ENCODE assay signal across 30 mouse cellular contexts in the genomic region with DNA sequence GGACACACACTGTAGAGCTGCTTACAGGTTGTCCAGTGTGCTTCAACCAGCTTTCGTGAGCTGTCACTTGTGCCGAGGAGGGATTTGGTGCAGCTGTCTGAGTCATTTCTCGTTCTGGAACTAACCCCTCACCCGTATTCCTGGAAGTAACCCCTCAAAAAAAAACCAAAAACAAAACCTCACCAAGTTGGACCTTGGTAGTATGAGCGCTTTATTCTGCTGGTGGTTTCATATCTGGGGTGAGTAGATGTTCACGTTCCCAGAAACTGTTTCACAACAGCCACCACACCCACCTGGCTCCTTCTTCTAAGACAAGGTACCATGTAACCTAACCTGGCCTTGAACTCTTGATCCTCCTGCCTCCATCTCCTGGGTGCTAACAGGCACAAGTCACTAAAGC. TPM values are rescaled to one million over a fixed set of nuclear protein-coding genes. Genes with fewer than 3 reads are reported as not detected.
A peak's percentile ranks its signal among the peaks of the same experiment; 100 is the strongest.
DNase-seq lines count a peak whose midpoint lies in the region; ATAC-seq and TF ChIP-seq lines count a peak whose summit lies in the region.
"Had no signal": no experiment of that assay in that cellular context is flagged by ENCODE, and none has a peak within 500 bp of the region (broad histone marks: within the 10 kb centered on the region; RNA-seq: fewer than 3 reads in every experiment).

No protein-coding gene starts in this region.

- H3K4me3 ChIP-seq in CH12.LX (replicated peaks in 1 of 3; ENCODE audit: low read depth in 2 of 3, low read length in 2 of 3, poor library complexity in 1 of 3) = no peak overlapping the region
- no peak overlapping the region for H3K4me3 ChIP-seq in brown adipose tissue, adult 24 weeks (ENCODE audit: insufficient read depth, low read depth, low read length)
- no peak overlapping the region for H3K4me3 ChIP-seq in liver, embryonic 11.5 days (ENCODE audit: low read depth, low read length)
- H3K4me3 ChIP-seq in liver, postnatal 0 days (ENCODE audit: low read depth, low read length) = no peak overlapping the region
- H3K4me3 ChIP-seq: embryonic facial prominence, embryonic 13.5 days; forebrain, embryonic 10.5 days; forebrain, embryonic 15.5 days; gastrocnemius, adult 2 months; heart, adult 2 months; heart, embryonic 12.5 days; layer of hippocampus, adult 2 months; limb, embryonic 15.5 days; lung, embryonic 15.5 days; midbrain, embryonic 13.5 days; neural tube, embryonic 13.5 days had no signal

- peaks cover 11 to 36% of the 10 kb centered on the region in 2 experiments; a peak in 3 of 4 replicates for H3K4me1 ChIP-seq in CH12.LX (ENCODE audit: control insufficient read depth in 1 of 2, insufficient read depth in 2 of 2)
- no peaks in the 10 kb centered on the region for H3K4me1 ChIP-seq in brown adipose tissue, adult 24 weeks (ENCODE audit: control insufficient read depth, insufficient read depth, insufficient read length, low read length)
- H3K4me1 ChIP-seq in liver, embryonic 11.5 days (replicated peaks; ENCODE audit: control insufficient read depth, insufficient read depth, low read length) = peaks cover 21% of the 10 kb centered on the region
- H3K4me1 ChIP-seq in liver, postnatal 0 days (ENCODE audit: insufficient read depth) = peaks cover 23% of the 10 kb centered on the region
- H3K4me1 ChIP-seq: embryonic facial prominence, embryonic 13.5 days; limb, embryonic 15.5 days; lung, embryonic 15.5 days had no signal

- ATAC-seq in liver, embryonic 11.5 days (replicated peaks; ENCODE audit: low FRiP score) = no peak
- ATAC-seq in liver, postnatal 0 days = no peak
- ATAC-seq: activated CD4-positive, CD25-positive, alpha-beta regulatory T cell, adult 4 months; forebrain, embryonic 15.5 days; inflammation-experienced regulatory T-cells, adult 6 months; midbrain, embryonic 13.5 days had no signal

- H3K36me3 ChIP-seq in CH12.LX (replicated peaks in 1 of 2; ENCODE audit: control insufficient read depth in 1 of 2, insufficient read depth in 1 of 2, low read length in 1 of 2) = no peaks in the 10 kb centered on the region
- no peaks in the 10 kb centered on the region for H3K36me3 ChIP-seq in liver, embryonic 11.5 days (ENCODE audit: control insufficient read depth, insufficient read depth, low read length)
- no peaks in the 10 kb centered on the region for H3K36me3 ChIP-seq in liver, postnatal 0 days (replicated peaks; ENCODE audit: insufficient read depth, low read length)
- H3K36me3 ChIP-seq: embryonic facial prominence, embryonic 13.5 days; forebrain, embryonic 10.5 days; forebrain, embryonic 15.5 days; heart, embryonic 12.5 days; limb, embryonic 15.5 days; lung, embryonic 15.5 days; midbrain, embryonic 13.5 days; neural tube, embryonic 13.5 days had no signal

- TF ChIP-seq CTCF in CH12.LX (conservative IDR thresholded peaks at IDR 0.05 in 1 of 2, IDR thresholded peaks at IDR 0.05 in 1 of 2; ENCODE audit: low read depth in 2 of 2, low read length in 2 of 2) = no peak
- no peak for TF ChIP-seq CTCF in liver, postnatal 0 days (IDR thresholded peaks at IDR 0.05; ENCODE audit: low read depth)

- intact Hi-C loops in heart, postnatal 25 days (cut with DNase I) = no loop called here

- H3K27ac ChIP-seq in CH12.LX (ENCODE audit: insufficient read depth, low read depth) = no peak overlapping the region
- H3K27ac ChIP-seq in brown adipose tissue, adult 24 weeks (replicated peaks; ENCODE audit: low read depth, low read length) = 0 out of 2 replicates have a peak overlapping the region, but pooled peaks have one; percentile 38
- H3K27ac ChIP-seq in liver, embryonic 11.5 days (ENCODE audit: low read depth, low read length) = no peak overlapping the region
- H3K27ac ChIP-seq in liver, postnatal 0 days (ENCODE audit: low read depth) = 0 out of 2 replicates have a peak overlapping the region, but pooled peaks have one; percentile 42
- H3K27ac ChIP-seq: embryonic facial prominence, embryonic 13.5 days; forebrain, embryonic 10.5 days; forebrain, embryonic 15.5 days; gastrocnemius, adult 2 months; heart, adult 2 months; hindbrain, embryonic 14.5 days; layer of hippocampus, adult 2 months; limb, embryonic 15.5 days; lung, embryonic 15.5 days; midbrain, embryonic 13.5 days; neural tube, embryonic 13.5 days; stomach, postnatal 0 days had no signal

- dilution Hi-C loops in CH12.LX (cut with MboI; ENCODE audit: extremely low pct_ligation_motif_present, extremely low pct_unique_long_range_greater_than_20kb, low sequenced_read_pairs) = no loop called here

- no peak for TF ChIP-seq RAD21 in CH12.LX (IDR thresholded peaks at IDR 0.05; ENCODE audit: low read depth, low read length)

- WGBS in liver, embryonic 11.5 days = 63% methylated on average over 6 of the region's 6 CpGs
- WGBS in liver, postnatal 0 days (ENCODE audit: insufficient replicate concordance) = 45% methylated on average over 6 of the region's 6 CpGs

- H3K4me2 ChIP-seq in CH12.LX (ENCODE audit: insufficient read depth, low read depth, poor library complexity, severe bottlenecking) = 0 out of 2 replicates have a peak overlapping the region, but pooled peaks have one; percentile 4
- 0 out of 2 replicates have a peak overlapping the region, but pooled peaks have one; percentile 10 for H3K4me2 ChIP-seq in liver, embryonic 11.5 days
- no peak overlapping the region for H3K4me2 ChIP-seq in liver, postnatal 0 days (ENCODE audit: low read depth, low read length)
- H3K4me2 ChIP-seq: embryonic facial prominence, embryonic 13.5 days; forebrain, embryonic 15.5 days; heart, embryonic 12.5 days; hindbrain, embryonic 14.5 days; limb, embryonic 15.5 days; lung, embryonic 15.5 days; midbrain, embryonic 13.5 days; neural tube, embryonic 13.5 days had no signal

- no peak; the same call in 1 of the 2 replicates for TF ChIP-seq EP300 in CH12.LX (IDR thresholded peaks at IDR 0.05; ENCODE audit: low read length)
- TF ChIP-seq EP300 in liver, postnatal 0 days (IDR thresholded peaks at IDR 0.05; ENCODE audit: low read depth) = no peak

- H3K27me3 ChIP-seq in CH12.LX (replicated peaks) = no peaks in the 10 kb centered on the region
- H3K27me3 ChIP-seq in liver, embryonic 11.5 days (replicated peaks; ENCODE audit: control insufficient read depth, insufficient read depth, low read length) = no peaks in the 10 kb centered on the region
- H3K27me3 ChIP-seq in liver, postnatal 0 days (ENCODE audit: insufficient read depth, low read length) = no peaks in the 10 kb centered on the region
- H3K27me3 ChIP-seq: embryonic facial prominence, embryonic 13.5 days; forebrain, embryonic 15.5 days; heart, embryonic 12.5 days; limb, embryonic 15.5 days; lung, embryonic 15.5 days; midbrain, embryonic 13.5 days; neural tube, embryonic 13.5 days had no signal

- TF ChIP-seq POLR2A in CH12.LX (IDR thresholded peaks at IDR 0.05; ENCODE audit: low read depth, low read length) = no peak

- no peak overlapping the region for H3K9ac ChIP-seq in CH12.LX (ENCODE audit: insufficient read depth, low read depth)
- 0 out of 2 replicates have a peak overlapping the region, but pooled peaks have one; percentile 35 for H3K9ac ChIP-seq in liver, embryonic 11.5 days (ENCODE audit: low read depth, low read length)
- H3K9ac ChIP-seq in liver, postnatal 0 days (replicated peaks) = no peak overlapping the region
- H3K9ac ChIP-seq: embryonic facial prominence, embryonic 13.5 days; forebrain, embryonic 15.5 days; heart, embryonic 12.5 days; hindbrain, embryonic 14.5 days; limb, embryonic 15.5 days; lung, embryonic 15.5 days; midbrain, embryonic 13.5 days; neural tube, embryonic 13.5 days had no signal

- DNase-seq in CH12.LX (ENCODE audit: extremely low read depth) = no peak
- DNase-seq in liver, embryonic 11.5 days (ENCODE audit: low spot score) = no peak
- DNase-seq in liver, postnatal 0 days = no peak
- DNase-seq in heart, postnatal 25 days (ENCODE audit: low spot score) = no peak
- DNase-seq in spleen, postnatal 36 days (ENCODE audit: low spot score in 2 of 2) = no peak
- DNase-seq in cerebellum, adult 11 months = no peak
- DNase-seq: adrenal gland, adult 8-10 months; B cell, adult 2 months; cerebellum, postnatal 10 days; gastrocnemius, adult 2 months; heart, adult 2 months; kidney, adult 11 months; kidney, postnatal 25 days; left cerebral cortex, postnatal 4 days; thymus, adult 18-20 months; thymus, postnatal 25 days had no signal

- no peaks in the 10 kb centered on the region for H3K79me2 ChIP-seq in CH12.LX (replicated peaks; ENCODE audit: control insufficient read depth, extremely low read depth, insufficient read depth, poor library complexity, severe bottlenecking)

- no peaks in the 10 kb centered on the region for H3K9me3 ChIP-seq in CH12.LX (replicated peaks; ENCODE audit: low read length)
- no peaks in the 10 kb centered on the region for H3K9me3 ChIP-seq in liver, embryonic 11.5 days (ENCODE audit: control insufficient read depth, low read length)
- H3K9me3 ChIP-seq in liver, postnatal 0 days (ENCODE audit: low read length) = no peaks in the 10 kb centered on the region
- H3K9me3 ChIP-seq: embryonic facial prominence, embryonic 13.5 days; forebrain, embryonic 10.5 days; forebrain, embryonic 15.5 days; heart, embryonic 12.5 days; limb, embryonic 15.5 days; lung, embryonic 15.5 days; midbrain, embryonic 13.5 days; neural tube, embryonic 13.5 days had no signal

- in situ Hi-C loops in CH12.LX (cut with MboI; ENCODE audit: low pct_ligation_motif_present, low pct_unique_long_range_greater_than_20kb, low sequenced_read_pairs) = loop anchor here (5.0 kb wide), 1 partner anchor 33 kb away; no protein-coding TSS in a partner anchor

TF ChIP-seq in CH12.LX, 34 proteins besides CTCF, POLR2A, EP300 and RAD21 (continues in another document):
- TF ChIP-seq IRF4 (IDR thresholded peaks at IDR 0.05; ENCODE audit: low read depth, low read length) (peak; percentile 69; the same call in 1 of the 2 replicates), ELF1 (IDR thresholded peaks at IDR 0.05; ENCODE audit: low read depth, low read length) (no peak), MXI1 (IDR thresholded peaks at IDR 0.05; ENCODE audit: low read depth, low read length) (no peak), ZC3H11A (IDR thresholded peaks at IDR 0.05; ENCODE audit: low read depth, low read length) (no peak), UBTF (IDR thresholded peaks at IDR 0.05; ENCODE audit: low read depth, low read length) (no peak), BHLHE40 (IDR thresholded peaks at IDR 0.05; ENCODE audit: low read depth, low read length) (peak; percentile 48), ETS1 (conservative IDR thresholded peaks at IDR 0.05; ENCODE audit: low read depth, low read length) (no peak), ZNF384 (IDR thresholded peaks at IDR 0.05; ENCODE audit: low read depth, low read length) (peak; percentile 52), MEF2A (IDR thresholded peaks at IDR 0.05; ENCODE audit: borderline replicate concordance, low read depth, low read length) (no peak)

RNA-seq across cellular contexts. Expression of gene Ep300, which starts 50.6 kb away (rescaled TPM):
- total RNA-seq in CH12.LX (2012; rRNA removed) = 16.4 and 17.4 TPM in 2 replicates
- total RNA-seq in CH12.LX (2014; rRNA removed) = 4.7 and 5.9 TPM in 2 replicates
- 23.1 and 33.2 TPM in 2 replicates for polyA plus RNA-seq in CH12.LX (2012; ENCODE audit: insufficient read length, low read depth)
- 14.3 and 15.8 TPM in 2 replicates for polyA plus RNA-seq in brown adipose tissue, adult 24 weeks (2012; ENCODE audit: insufficient read depth, insufficient read length, missing spikeins)
- polyA plus RNA-seq in liver, embryonic 11.5 days (2014; fragmentation: Nextera tagmentation; extraction: Ambion mirVana) = 18.1 and 22.9 TPM in 2 replicates
- polyA plus RNA-seq in liver, postnatal 0 days (2015; fragmentation: Nextera tagmentation; extraction: Ambion mirVana) = 4.5 and 5.1 TPM in 2 replicates
- total RNA-seq in heart, postnatal 25 days (2021) = 10 to 100 TPM; 35.4 to 51.9 TPM

Comparison
In these comparisons a context has a peak if more than half of its experiments do, and no peak if none do; other contexts are left out.
1. H3K27ac ChIP-seq: peak in brown adipose tissue, adult 24 weeks (single experiment) and liver, postnatal 0 days (single experiment); none in CH12.LX (single experiment) and liver, embryonic 11.5 days (single experiment).